Mouse (Mus musculus): ENCODE data around the gene Reps1. TPM values are rescaled to one million over a fixed set of nuclear protein-coding genes. Genes with fewer than 3 reads are reported as not detected.

The Reps1 gene
- polyA plus RNA-seq, 1 experiment from 2014 or later: 40.3 TPM

GRCm38 (mm10) chr10:18056391-18056745, 707 bp downstream of the Reps1 start:
- DNase-seq (ENCODE audit: low spot score): no peak
- Histone ChIP-seq H3K4me2 (ENCODE audit: low read depth) (peak overlapping the region; percentile 55), H3K4me3 (ENCODE audit: low read depth, low read length) (peak overlapping the region; percentile 96), H3K4me1 (ENCODE audit: control insufficient read depth, insufficient read depth, low read length) (peaks cover 9% of the 10 kb centered on the region), H3K9ac (ENCODE audit: low read length) (peak overlapping the region; percentile 97), H3K27ac (ENCODE audit: low read depth, low read length) (peak overlapping the region; percentile 94; the same call in 1 of the 2 replicates), H3K36me3 (ENCODE audit: control insufficient read depth, insufficient read depth, low read length) (no peaks in the 10 kb centered on the region), H3K27me3 (ENCODE audit: control insufficient read depth, insufficient read depth, low read length) (no peaks in the 10 kb centered on the region), H3K9me3 (ENCODE audit: control insufficient read depth, low read length) (no peaks in the 10 kb centered on the region)
- WGBS: 2% methylated on average over 8 of the region's 8 CpGs
- ATAC-seq (ENCODE audit: insufficient read depth, low FRiP score, low TSS enrichment): no peak

DNA sequence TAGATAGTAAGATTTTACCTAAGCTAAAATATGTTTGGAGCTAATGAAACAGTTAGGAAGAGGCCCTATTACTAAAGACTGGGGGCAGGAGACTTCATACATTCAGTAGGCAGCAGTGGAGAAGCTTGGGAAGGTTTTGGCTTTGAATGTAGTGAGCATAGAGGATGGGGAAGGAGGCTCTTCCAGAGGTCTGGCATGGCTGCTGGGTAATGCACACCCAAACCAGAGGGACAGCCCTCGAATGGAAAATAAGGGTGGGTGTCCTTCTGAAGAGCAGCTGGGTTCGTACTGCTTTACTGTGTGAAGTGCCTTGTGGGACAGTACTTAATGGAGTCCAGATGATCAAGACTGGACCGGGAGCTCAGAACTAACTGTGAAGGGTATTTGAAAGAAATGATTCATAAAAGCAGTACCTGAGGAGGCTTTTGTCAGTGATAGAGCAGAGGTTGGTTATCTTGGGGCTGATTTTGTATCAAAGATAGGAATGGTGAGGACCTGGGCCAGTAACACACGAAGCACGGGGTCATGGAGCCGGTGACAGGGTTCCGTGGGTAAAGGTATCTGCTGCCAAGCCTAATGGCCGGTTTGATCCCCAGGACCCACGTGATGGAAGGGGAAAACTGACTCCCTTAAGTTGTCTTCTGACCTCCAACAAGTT, 3.1 kb downstream of the Reps1 start:
- no peak for DNase-seq (ENCODE audit: low spot score)
- WGBS: 92% methylated on average over 9 of the region's 9 CpGs
- no peak for ATAC-seq (ENCODE audit: insufficient read depth, low FRiP score, low TSS enrichment)
- no peak overlapping the region for H3K9ac ChIP-seq (ENCODE audit: low read length)
- no peak overlapping the region for H3K27ac ChIP-seq (ENCODE audit: low read depth, low read length)
- H3K4me1 ChIP-seq (ENCODE audit: control insufficient read depth, insufficient read depth, low read length): peaks cover 9% of the 10 kb centered on the region
- no peaks in the 10 kb centered on the region for H3K36me3 ChIP-seq (ENCODE audit: control insufficient read depth, insufficient read depth, low read length)
- H3K4me2 ChIP-seq (ENCODE audit: low read depth): no peak overlapping the region
- no peak overlapping the region for H3K4me3 ChIP-seq (ENCODE audit: low read depth, low read length)
- no peaks in the 10 kb centered on the region for H3K9me3 ChIP-seq (ENCODE audit: control insufficient read depth, low read length)
- H3K27me3 ChIP-seq (ENCODE audit: control insufficient read depth, insufficient read depth, low read length): no peaks in the 10 kb centered on the region

- Histone ChIP-seq H3K4me2 (ENCODE audit: low read depth) (no peak overlapping the region), H3K4me3 (ENCODE audit: low read depth, low read length) (no peak overlapping the region), H3K9me3 (ENCODE audit: control insufficient read depth, low read length) (no peaks in the 10 kb centered on the region), H3K27ac (ENCODE audit: low read depth, low read length) (no peak overlapping the region), H3K27me3 (ENCODE audit: control insufficient read depth, insufficient read depth, low read length) (no peaks in the 10 kb centered on the region), H3K4me1 (ENCODE audit: control insufficient read depth, insufficient read depth, low read length) (peaks cover 9% of the 10 kb centered on the region), H3K36me3 (ENCODE audit: control insufficient read depth, insufficient read depth, low read length) (no peaks in the 10 kb centered on the region), H3K9ac (ENCODE audit: low read length) (no peak overlapping the region)
- WGBS: 93% methylated on average over 13 of the region's 13 CpGs
- ATAC-seq (ENCODE audit: insufficient read depth, low FRiP score, low TSS enrichment) (no peak), DNase-seq (ENCODE audit: low spot score) (no peak)
These were observed 4.1 kb downstream of the Reps1 start for GRCm38 (mm10) chr10:18059807-18060206.

DNA sequence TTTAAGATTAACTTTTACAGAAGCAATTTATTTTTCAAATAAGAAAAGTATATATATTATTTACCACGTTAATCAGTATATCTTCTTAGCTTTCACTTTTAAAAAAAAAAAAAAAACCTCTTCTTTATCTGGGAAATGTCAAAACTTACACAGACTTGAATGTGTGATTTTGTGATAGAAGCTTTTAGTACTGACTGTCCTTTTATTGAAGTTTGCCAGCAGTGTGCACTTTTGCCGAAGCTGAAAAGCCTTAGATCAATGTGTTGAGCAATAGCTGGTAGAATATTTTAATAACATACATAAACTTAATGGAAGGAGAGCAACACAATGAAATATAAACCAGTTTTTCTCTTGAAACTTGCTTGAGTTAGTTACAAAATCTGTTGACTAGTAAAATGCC, 5.1 kb downstream of the Reps1 start:
- WGBS: 87% methylated on average over 2 of the region's 2 CpGs
- ATAC-seq (ENCODE audit: insufficient read depth, low FRiP score, low TSS enrichment) (no peak), DNase-seq (ENCODE audit: low spot score) (no peak)
- H3K9ac ChIP-seq (ENCODE audit: low read length): no peak overlapping the region
- no peaks in the 10 kb centered on the region for H3K9me3 ChIP-seq (ENCODE audit: control insufficient read depth, low read length)
- H3K36me3 ChIP-seq (ENCODE audit: control insufficient read depth, insufficient read depth, low read length): no peaks in the 10 kb centered on the region
- H3K27me3 ChIP-seq (ENCODE audit: control insufficient read depth, insufficient read depth, low read length): no peaks in the 10 kb centered on the region
- no peak overlapping the region for H3K4me3 ChIP-seq (ENCODE audit: low read depth, low read length)
- H3K4me2 ChIP-seq (ENCODE audit: low read depth): no peak overlapping the region
- H3K4me1 ChIP-seq (ENCODE audit: control insufficient read depth, insufficient read depth, low read length): peaks cover 9% of the 10 kb centered on the region
- no peak overlapping the region for H3K27ac ChIP-seq (ENCODE audit: low read depth, low read length)

- no peak overlapping the region for H3K27ac ChIP-seq (ENCODE audit: low read depth, low read length)
- no peak overlapping the region for H3K9ac ChIP-seq (ENCODE audit: low read length)
- DNase-seq (ENCODE audit: low spot score): no peak
- no peak overlapping the region for H3K4me3 ChIP-seq (ENCODE audit: low read depth, low read length)
- ATAC-seq (ENCODE audit: insufficient read depth, low FRiP score, low TSS enrichment): no peak
- no peaks in the 10 kb centered on the region for H3K9me3 ChIP-seq (ENCODE audit: control insufficient read depth, low read length)
- WGBS: 93% methylated on average over 4 of the region's 4 CpGs
- H3K27me3 ChIP-seq (ENCODE audit: control insufficient read depth, insufficient read depth, low read length): no peaks in the 10 kb centered on the region
- no peaks in the 10 kb centered on the region for H3K36me3 ChIP-seq (ENCODE audit: control insufficient read depth, insufficient read depth, low read length)
- H3K4me2 ChIP-seq (ENCODE audit: low read depth): no peak overlapping the region
- peaks cover 9% of the 10 kb centered on the region for H3K4me1 ChIP-seq (ENCODE audit: control insufficient read depth, insufficient read depth, low read length)
These were observed 5.9 kb downstream of the Reps1 start for GRCm38 (mm10) chr10:18061533-18061932.

- Histone ChIP-seq H3K4me2 (ENCODE audit: low read depth) (no peak overlapping the region), H3K27me3 (ENCODE audit: control insufficient read depth, insufficient read depth, low read length) (no peaks in the 10 kb centered on the region), H3K4me3 (ENCODE audit: low read depth, low read length) (no peak overlapping the region), H3K4me1 (ENCODE audit: control insufficient read depth, insufficient read depth, low read length) (no peaks in the 10 kb centered on the region; the same call in 1 of the 2 replicates), H3K36me3 (ENCODE audit: control insufficient read depth, insufficient read depth, low read length) (no peaks in the 10 kb centered on the region), H3K27ac (ENCODE audit: low read depth, low read length) (no peak overlapping the region), H3K9me3 (ENCODE audit: control insufficient read depth, low read length) (no peaks in the 10 kb centered on the region), H3K9ac (ENCODE audit: low read length) (no peak overlapping the region)
- WGBS: 89% methylated on average over 7 of the region's 7 CpGs
- ATAC-seq (ENCODE audit: insufficient read depth, low FRiP score, low TSS enrichment): no peak
- DNase-seq (ENCODE audit: low spot score): no peak
These were observed 9.1 kb downstream of the Reps1 start for GRCm38 (mm10) chr10:18064606-18065228.

- Histone ChIP-seq H3K9me3 (ENCODE audit: control insufficient read depth, low read length) (no peaks in the 10 kb centered on the region), H3K4me2 (ENCODE audit: low read depth) (no peak overlapping the region), H3K4me3 (ENCODE audit: low read depth, low read length) (no peak overlapping the region), H3K36me3 (ENCODE audit: control insufficient read depth, insufficient read depth, low read length) (no peaks in the 10 kb centered on the region), H3K27ac (ENCODE audit: low read depth, low read length) (no peak overlapping the region), H3K9ac (ENCODE audit: low read length) (no peak overlapping the region), H3K4me1 (ENCODE audit: control insufficient read depth, insufficient read depth, low read length) (no peaks in the 10 kb centered on the region; the same call in 1 of the 2 replicates), H3K27me3 (ENCODE audit: control insufficient read depth, insufficient read depth, low read length) (no peaks in the 10 kb centered on the region)
- ATAC-seq (ENCODE audit: insufficient read depth, low FRiP score, low TSS enrichment) (no peak), DNase-seq (ENCODE audit: low spot score) (no peak)
- WGBS: 95% methylated on average over 10 of the region's 10 CpGs
These were observed 10.4 kb downstream of the Reps1 start for GRCm38 (mm10) chr10:18066031-18066439.

- no peak overlapping the region for H3K27ac ChIP-seq (ENCODE audit: low read depth, low read length)
- no peak for ATAC-seq (ENCODE audit: insufficient read depth, low FRiP score, low TSS enrichment)
- 77% methylated on average over 10 of the region's 10 CpGs for WGBS
These were observed 12.2 kb downstream of the Reps1 start for GRCm38 (mm10) chr10:18067761-18068446.

More at GRCm38 (mm10) chr10:18067761-18068446, 12.2 kb downstream of the Reps1 start:
- Histone ChIP-seq H3K4me3 (ENCODE audit: low read depth, low read length) (no peak overlapping the region), H3K4me2 (ENCODE audit: low read depth) (no peak overlapping the region), H3K4me1 (ENCODE audit: control insufficient read depth, insufficient read depth, low read length) (no peaks in the 10 kb centered on the region; the same call in 1 of the 2 replicates), H3K9me3 (ENCODE audit: control insufficient read depth, low read length) (no peaks in the 10 kb centered on the region), H3K27me3 (ENCODE audit: control insufficient read depth, insufficient read depth, low read length) (no peaks in the 10 kb centered on the region), H3K9ac (ENCODE audit: low read length) (no peak overlapping the region), H3K36me3 (ENCODE audit: control insufficient read depth, insufficient read depth, low read length) (no peaks in the 10 kb centered on the region)
- DNase-seq (ENCODE audit: low spot score): no peak
